Mouse (Mus musculus) stomach, postnatal 0 days (tissue): ENCODE measurements at regions not wholly inside any gene's neighbourhood (a gene's known extent, or its start where the extent isn't known, plus 50 kb on each side); places are given as distances from the start of the nearest gene placed in this dataset.

ENCODE experiments used
- CTCF ChIP-seq: IDR thresholded peaks from 2 replicates; pipeline ENCODE4 v1.5.1; 2016; ENCODE audit warnings: antibody characterized with exemption, low read depth, mild to moderate bottlenecking, moderate library complexity
- EP300 ChIP-seq: optimal IDR thresholded peaks from 2 replicates; pipeline ENCODE3; 2016; ENCODE audit warnings: antibody characterized with exemption

DNA sequence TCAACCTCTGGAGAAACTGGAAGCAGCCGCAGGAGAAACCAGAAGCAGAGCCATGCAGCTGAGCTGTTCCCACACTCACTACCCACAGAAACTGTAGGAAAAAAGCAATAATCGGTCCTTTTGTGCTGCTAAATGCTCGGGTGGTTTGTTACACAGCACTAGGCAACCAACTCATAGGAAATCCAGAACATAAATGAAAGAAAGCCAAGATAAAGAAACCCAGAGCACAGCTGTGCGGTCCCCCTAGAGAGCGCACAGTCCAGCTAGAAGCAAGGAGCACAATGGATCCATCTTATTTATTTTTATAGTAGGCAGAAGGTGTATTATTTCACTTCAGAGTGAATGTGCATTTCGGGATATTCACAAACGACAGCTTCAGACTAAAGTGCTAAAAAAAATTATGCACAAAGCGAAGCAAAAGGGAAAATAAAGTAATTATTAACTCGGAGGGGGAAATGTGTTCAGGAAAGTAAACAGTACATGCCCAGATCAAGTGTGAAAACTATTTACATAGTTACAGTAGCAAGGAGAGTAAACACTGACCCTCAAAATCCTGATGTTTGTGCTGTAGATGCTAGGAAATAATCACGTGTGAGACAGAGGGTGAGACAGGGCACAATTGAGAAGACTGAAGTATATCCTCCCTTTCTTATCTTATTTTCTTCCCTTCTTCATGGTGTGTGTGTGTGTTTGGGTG, 204.4 kb upstream of the Noct start:
- TF ChIP-seq CTCF (no peak), EP300 (no peak)
